Mouse (Mus musculus) CH12.LX (cell line): ENCODE results near the gene Spag5. TPM values are rescaled to one million over a fixed set of nuclear protein-coding genes. Genes with fewer than 3 reads are reported as not detected.

Source experiments
- DNase-seq: peaks from one replicate; pipeline ENCODE4 v3.0.0-alpha.2; 2013; ENCODE audit errors: extremely low read depth
- H3K27ac ChIP-seq: 2 replicates; pipeline ENCODE4 v1.5.1; 2012; ENCODE audit warnings: low read depth, mild to moderate bottlenecking, control low read depth, moderate library complexity; ENCODE audit not compliant: insufficient read depth
- H3K27me3 ChIP-seq: replicated peaks from 2 replicates; pipeline ENCODE3; 2012; ENCODE audit warnings: inconsistent platforms
- H3K36me3 ChIP-seq, 2 experiments: replicated peaks in 1 of 2; 2 replicates each; pipeline versions ENCODE3 to v1.6.1; 2012; ENCODE audit warnings: inconsistent platforms in 1 of 2, low read length in 1 of 2, mild to moderate bottlenecking in 1 of 2, mixed read lengths in 1 of 2, moderate library complexity in 1 of 2; ENCODE audit not compliant: control insufficient read depth in 1 of 2, insufficient read depth in 1 of 2
- H3K4me1 ChIP-seq, 2 experiments: 2 replicates each; pipeline ENCODE4 v1.6.1; 2012; ENCODE audit warnings: inconsistent platforms in 1 of 2, moderate library complexity in 1 of 2; ENCODE audit not compliant: insufficient read depth in 2 of 2, control insufficient read depth in 1 of 2
- H3K4me2 ChIP-seq: 2 replicates; pipeline ENCODE4 v1.6.1; 2012; ENCODE audit warnings: low read depth, mild to moderate bottlenecking, control low read depth; ENCODE audit not compliant: poor library complexity, insufficient read depth, severe bottlenecking
- H3K4me3 ChIP-seq, 3 experiments: fragments of 150-350 bp in 1 of 3; sonication (generic) in 1 of 3; replicated peaks in 1 of 3; 2 replicates each; pipeline versions ENCODE3 to v1.5.1; 2011 to 2012; ENCODE audit warnings: low read depth in 2 of 3, low read length in 2 of 3, mild to moderate bottlenecking in 2 of 3, moderate library complexity in 2 of 3, control low read depth in 1 of 3, improper control_type of control experiment in 1 of 3, inconsistent platforms in 1 of 3, mixed read lengths in 1 of 3; ENCODE audit not compliant: poor library complexity in 1 of 3
- H3K79me2 ChIP-seq: replicated peaks from 2 replicates; pipeline ENCODE4 v1.6.1; 2012; ENCODE audit warnings: mild to moderate bottlenecking, moderate library complexity; ENCODE audit not compliant: control insufficient read depth, poor library complexity, insufficient read depth, severe bottlenecking; ENCODE audit errors: extremely low read depth
- H3K9ac ChIP-seq: 2 replicates; pipeline ENCODE4 v1.6.1; 2012; ENCODE audit warnings: low read depth, mild to moderate bottlenecking, control low read depth, moderate library complexity; ENCODE audit not compliant: insufficient read depth
- H3K9me3 ChIP-seq: replicated peaks from 2 replicates; pipeline ENCODE3; 2012; ENCODE audit warnings: low read length, inconsistent platforms, mixed read lengths
- BHLHE40 ChIP-seq: IDR thresholded peaks from 2 replicates; pipeline ENCODE4 v1.6.1; 2011; ENCODE audit warnings: mild to moderate bottlenecking, low read depth, low read length, improper control_type of control experiment
- CHD1 ChIP-seq: IDR thresholded peaks from 2 replicates; pipeline ENCODE4 v1.6.1; 2012; ENCODE audit warnings: low read depth, low read length, improper control_type of control experiment, inconsistent platforms
- CTCF ChIP-seq, 2 experiments: IDR thresholded peaks in 1 of 2; conservative IDR thresholded peaks in 1 of 2; 2 replicates each; pipeline ENCODE4 v1.5.1; 2011 to 2012; ENCODE audit warnings: low read depth in 2 of 2, low read length in 2 of 2, improper control_type of control experiment in 1 of 2, inconsistent platforms in 1 of 2, mild to moderate bottlenecking in 1 of 2, moderate library complexity in 1 of 2
- E2F4 ChIP-seq: IDR thresholded peaks from 2 replicates; pipeline ENCODE4 v1.6.1; 2011; ENCODE audit warnings: low read depth, low read length, improper control_type of control experiment; ENCODE audit not compliant: insufficient replicate concordance
- GABPA ChIP-seq: IDR thresholded peaks from 2 replicates; pipeline ENCODE4 v1.6.1; 2012; ENCODE audit warnings: low read depth, low read length, improper control_type of control experiment, inconsistent platforms; ENCODE audit not compliant: insufficient replicate concordance
- HCFC1 ChIP-seq: IDR thresholded peaks from 2 replicates; pipeline ENCODE4 v1.6.1; 2012; ENCODE audit warnings: low read depth, mild to moderate bottlenecking, inconsistent platforms, low read length, improper control_type of control experiment
- IRF4 ChIP-seq: IDR thresholded peaks from 2 replicates; pipeline ENCODE4 v1.6.1; 2014; ENCODE audit warnings: low read depth, mild to moderate bottlenecking, inconsistent platforms, low read length, improper control_type of control experiment
- JUN ChIP-seq: IDR thresholded peaks from 2 replicates; pipeline ENCODE4 v1.6.1; 2011; ENCODE audit warnings: low read depth, mild to moderate bottlenecking, low read length, improper control_type of control experiment, moderate library complexity; ENCODE audit not compliant: insufficient read depth
- KAT2A ChIP-seq: IDR thresholded peaks from 2 replicates; pipeline ENCODE4 v1.6.1; 2012; ENCODE audit warnings: low read length, improper control_type of control experiment, inconsistent platforms; ENCODE audit not compliant: insufficient replicate concordance
- MAX ChIP-seq: IDR thresholded peaks from 2 replicates; pipeline ENCODE4 v1.6.1; 2011; ENCODE audit warnings: low read length, improper control_type of control experiment
- MAZ ChIP-seq: IDR thresholded peaks from 2 replicates; pipeline ENCODE4 v1.6.1; 2012; ENCODE audit warnings: low read depth, mild to moderate bottlenecking, inconsistent platforms, low read length, improper control_type of control experiment, moderate library complexity
- MEF2A ChIP-seq: IDR thresholded peaks from 2 replicates; pipeline ENCODE4 v1.6.1; 2014; ENCODE audit warnings: low read depth, mild to moderate bottlenecking, inconsistent platforms, low read length, improper control_type of control experiment, borderline replicate concordance
- MXI1 ChIP-seq: IDR thresholded peaks from 2 replicates; pipeline ENCODE4 v1.6.1; 2011; ENCODE audit warnings: mild to moderate bottlenecking, low read depth, low read length, improper control_type of control experiment
- NRF1 ChIP-seq: IDR thresholded peaks from 2 replicates; pipeline ENCODE4 v1.6.1; 2014; ENCODE audit warnings: low read depth, mild to moderate bottlenecking, inconsistent platforms, low read length, improper control_type of control experiment, moderate library complexity
- PAX5 ChIP-seq: IDR thresholded peaks from 2 replicates; pipeline ENCODE4 v1.6.1; 2012; ENCODE audit warnings: low read length, inconsistent platforms, mixed read lengths
- POLR2AphosphoS2 ChIP-seq: IDR thresholded peaks from 2 replicates; pipeline ENCODE4 v1.6.1; 2011; ENCODE audit warnings: low read depth, low read length, improper control_type of control experiment
- SMC3 ChIP-seq: IDR thresholded peaks from 2 replicates; pipeline ENCODE4 v1.6.1; 2011; ENCODE audit warnings: low read depth, low read length, improper control_type of control experiment
- TBP ChIP-seq: conservative IDR thresholded peaks from 2 replicates; pipeline ENCODE4 v1.6.1; 2011; ENCODE audit warnings: low read depth, low read length, improper control_type of control experiment
- ZC3H11A ChIP-seq: IDR thresholded peaks from 2 replicates; pipeline ENCODE4 v1.6.1; 2012; ENCODE audit warnings: low read depth, mild to moderate bottlenecking, inconsistent platforms, low read length, improper control_type of control experiment
- ZMIZ1 ChIP-seq: IDR thresholded peaks from 2 replicates; pipeline ENCODE4 v1.6.1; 2012; ENCODE audit warnings: low read depth, mild to moderate bottlenecking, inconsistent platforms, low read length, improper control_type of control experiment
- ZNF384 ChIP-seq: IDR thresholded peaks from 2 replicates; pipeline ENCODE4 v1.6.1; 2012; ENCODE audit warnings: low read depth, low read length, improper control_type of control experiment, inconsistent platforms
- dilution Hi-C: fragments of 300-500 bp; cut with MboI; formaldehyde crosslinking; loops from 2 replicates; pipeline ENCODE4 v1.14.3; 2020; ENCODE audit warnings: low sequenced_read_pairs; ENCODE audit not compliant: extremely low pct_unique_long_range_greater_than_20kb, extremely low pct_ligation_motif_present
- in situ Hi-C: fragments of 300-500 bp; cut with MboI; formaldehyde crosslinking; loops from 3 replicates; pipeline ENCODE4 v1.14.3; 2019; ENCODE audit warnings: low sequenced_read_pairs, low pct_ligation_motif_present, low pct_unique_long_range_greater_than_20kb, mixed read lengths
- polyA plus RNA-seq: library from polyadenylated mRNA; unstranded; fragments of >175 nt; gene quantifications from 2 replicates; pipeline ENCODE4 v1.2.1, GENCODE M21; 2012; ENCODE audit warnings: low read depth; ENCODE audit not compliant: insufficient read length
- total RNA-seq, 2 experiments: library from RNA; depleted of rRNA; stranded (reverse); fragments of 300-350 nt in 1 of 2; fragments of >200 nt in 1 of 2; gene quantifications; 2 replicates each; pipeline ENCODE4 v1.2.3; 2012 to 2014

The Spag5 gene
- total and polyA plus RNA-seq, 3 experiments = 47.7 to 92.3 (median 57.0) TPM

DNA sequence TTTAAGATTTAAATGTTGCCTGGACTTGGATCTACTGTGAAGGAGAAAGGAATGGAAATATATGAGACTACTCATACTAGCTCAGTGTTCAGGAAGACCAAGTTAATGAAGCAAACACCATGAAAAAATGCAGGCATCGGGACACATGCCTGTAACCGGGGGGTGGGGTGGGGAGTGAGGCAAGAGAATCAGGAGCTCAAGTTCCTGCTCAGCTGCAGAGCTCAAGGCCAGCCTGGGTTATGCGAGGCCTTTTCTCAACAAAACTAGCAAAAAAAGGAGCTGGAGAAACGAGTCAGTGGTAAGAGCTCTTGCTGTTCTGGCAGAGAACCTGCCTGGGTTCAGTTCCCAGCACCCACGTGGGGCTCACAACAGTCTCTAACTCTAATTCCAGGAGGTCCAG lies 32.7 kb downstream of the Spag5 start:
- Histone ChIP-seq H3K9ac (no peak overlapping the region), H3K27me3 (no peaks in the 10 kb centered on the region), H3K4me3 (no peak overlapping the region), H3K79me2 (peaks cover 6% of the 10 kb centered on the region; the same call in 1 of the 2 replicates), H3K4me1 (peaks cover 0 to 12% of the 10 kb centered on the region in 2 experiments; a peak in 2 of 4 replicates), H3K9me3 (peaks cover 4% of the 10 kb centered on the region), H3K4me2 (no peak overlapping the region), H3K27ac (no peak overlapping the region), H3K36me3 (peaks cover 41 to 71% of the 10 kb centered on the region in 2 experiments)
- no peak for TF ChIP-seq CHD1
- no peak for TF ChIP-seq ZMIZ1
- TF ChIP-seq HCFC1 = no peak
- TF ChIP-seq GABPA = no peak
- TF ChIP-seq MXI1 = no peak
- no peak for TF ChIP-seq CTCF (conservative IDR thresholded peaks at IDR 0.05 in 1 of 2, IDR thresholded peaks at IDR 0.05 in 1 of 2; ENCODE audit: low read depth in 2 of 2, low read length in 2 of 2)
- TF ChIP-seq SMC3 = no peak
- no peak for TF ChIP-seq ZNF384
- dilution Hi-C loops = no loop called here
- DNase-seq = no peak
- in situ Hi-C loops = no loop called here

DNA sequence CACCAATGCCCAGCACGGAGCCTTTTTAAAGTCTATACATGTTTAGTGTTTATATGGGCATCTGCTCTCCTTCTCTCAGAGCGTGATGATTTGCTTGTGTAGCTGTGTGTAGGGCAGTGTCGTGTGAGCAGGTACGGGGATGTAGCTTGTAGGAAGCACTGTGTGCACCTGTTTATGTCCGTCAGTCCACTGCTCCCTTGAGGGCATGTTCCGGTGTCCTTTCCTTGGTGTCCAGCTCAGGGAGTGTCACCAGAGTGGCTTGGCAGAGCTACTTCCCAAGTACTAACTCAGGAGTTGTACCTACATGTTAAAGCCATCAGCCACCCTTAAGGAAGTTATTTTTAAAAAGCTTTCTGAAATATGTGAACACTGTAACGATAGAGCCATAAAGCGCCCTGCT lies 35.7 kb downstream of the Spag5 start:
- H3K36me3 ChIP-seq = peaks cover 64 to 90% of the 10 kb centered on the region in 2 experiments
- TF ChIP-seq MAZ = no peak
- TF ChIP-seq ZMIZ1 = no peak
- TF ChIP-seq PAX5 = no peak
- no peak for TF ChIP-seq KAT2A
- TF ChIP-seq CTCF (conservative IDR thresholded peaks at IDR 0.05 in 1 of 2, IDR thresholded peaks at IDR 0.05 in 1 of 2; ENCODE audit: low read depth in 2 of 2, low read length in 2 of 2) = no peak
- H3K27ac ChIP-seq = no peak overlapping the region
- in situ Hi-C loops (no loop called here), dilution Hi-C loops (no loop called here)
- H3K27me3 ChIP-seq = no peaks in the 10 kb centered on the region
- H3K79me2 ChIP-seq = no peaks in the 10 kb centered on the region
- DNase-seq = no peak
- peaks cover 4% of the 10 kb centered on the region for H3K9me3 ChIP-seq
- H3K4me2 ChIP-seq = no peak overlapping the region
- no peak overlapping the region for H3K9ac ChIP-seq
- no peaks in the 10 kb centered on the region for H3K4me1 ChIP-seq
- no peak overlapping the region for H3K4me3 ChIP-seq

DNA sequence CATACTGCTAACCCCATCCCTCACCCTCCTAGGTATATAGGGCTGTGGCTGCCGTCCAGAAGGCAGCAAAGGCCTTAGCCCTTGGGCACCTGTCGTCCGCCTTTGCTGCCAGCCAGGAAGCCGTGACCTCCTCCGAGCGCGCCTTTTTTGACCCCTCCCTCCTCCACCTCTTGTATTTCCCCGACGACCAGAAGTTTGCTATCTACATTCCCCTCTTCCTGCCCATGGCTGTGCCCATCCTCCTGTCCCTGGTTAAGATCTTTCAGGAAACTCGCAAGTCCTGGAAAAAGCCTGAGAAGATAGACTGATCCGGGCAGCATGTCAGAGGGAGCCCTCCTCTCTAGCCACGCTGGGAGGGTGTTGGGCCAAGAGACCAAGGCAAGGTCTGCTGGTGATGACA lies 40.4 kb downstream of the Spag5 start:
- no peaks in the 10 kb centered on the region for H3K9me3 ChIP-seq
- peaks cover 13 to 27% of the 10 kb centered on the region in 2 experiments for H3K4me1 ChIP-seq
- no peak overlapping the region for H3K4me2 ChIP-seq
- dilution Hi-C loops = no loop called here
- no peak overlapping the region for H3K4me3 ChIP-seq
- TF ChIP-seq POLR2AphosphoS2 (no peak), BHLHE40 (no peak), IRF4 (no peak), ZC3H11A (no peak), JUN (no peak), MAX (no peak), E2F4 (no peak), ZNF384 (no peak), HCFC1 (no peak), NRF1 (no peak), TBP (no peak), MEF2A (no peak), PAX5 (no peak)
- in situ Hi-C loops = no loop called here
- peaks cover 8% of the 10 kb centered on the region for H3K79me2 ChIP-seq
- no peak for DNase-seq
- H3K27ac ChIP-seq = no peak overlapping the region
- H3K36me3 ChIP-seq = peaks cover 37 to 54% of the 10 kb centered on the region in 2 experiments
- no peak overlapping the region for H3K9ac ChIP-seq
- no peaks in the 10 kb centered on the region for H3K27me3 ChIP-seq
